Mouse (Mus musculus): Measurements from ENCODE around the gene Rogdi. TPM values are rescaled to one million over a fixed set of nuclear protein-coding genes. Genes with fewer than 3 reads are reported as not detected.

The Rogdi gene
- polyA plus RNA-seq, 1 experiment = 52.7 TPM

DNA sequence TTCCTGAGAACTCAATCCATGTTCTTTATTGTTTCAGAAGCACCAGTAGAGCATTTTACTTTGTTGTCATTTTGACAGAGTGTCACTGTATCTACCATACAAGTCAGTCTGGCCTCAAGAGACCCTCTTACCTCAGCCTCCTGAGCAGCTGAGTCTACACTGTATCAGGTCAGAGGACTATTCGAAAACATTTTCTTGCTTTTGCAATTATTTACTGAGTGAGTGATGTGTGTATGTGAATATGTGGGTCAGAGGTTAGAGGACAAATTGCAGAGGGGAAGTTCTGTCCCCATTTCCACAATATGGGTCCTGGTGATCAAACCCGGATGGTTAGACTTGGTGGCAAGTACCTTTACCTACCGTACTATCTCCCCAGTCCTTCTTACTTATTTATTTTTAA, 10.7 kb upstream of the Rogdi start:
- no peaks in the 10 kb centered on the region for H3K9me3 ChIP-seq
- H3K27me3 ChIP-seq (replicated peaks) = no peaks in the 10 kb centered on the region
- H3K4me3 ChIP-seq (replicated peaks) = no peak overlapping the region
- no peak for TF ChIP-seq FLI1 (IDR thresholded peaks at IDR 0.05; ENCODE audit: low read length)
- no peak for TF ChIP-seq GATA1 (IDR thresholded peaks at IDR 0.05; ENCODE audit: borderline replicate concordance, low read length)
- H3K36me3 ChIP-seq (replicated peaks; ENCODE audit: low read length) = peaks cover 100% of the 10 kb centered on the region
- H3K4me1 ChIP-seq = peaks cover 3% of the 10 kb centered on the region; the same call in 1 of the 2 replicates

DNA sequence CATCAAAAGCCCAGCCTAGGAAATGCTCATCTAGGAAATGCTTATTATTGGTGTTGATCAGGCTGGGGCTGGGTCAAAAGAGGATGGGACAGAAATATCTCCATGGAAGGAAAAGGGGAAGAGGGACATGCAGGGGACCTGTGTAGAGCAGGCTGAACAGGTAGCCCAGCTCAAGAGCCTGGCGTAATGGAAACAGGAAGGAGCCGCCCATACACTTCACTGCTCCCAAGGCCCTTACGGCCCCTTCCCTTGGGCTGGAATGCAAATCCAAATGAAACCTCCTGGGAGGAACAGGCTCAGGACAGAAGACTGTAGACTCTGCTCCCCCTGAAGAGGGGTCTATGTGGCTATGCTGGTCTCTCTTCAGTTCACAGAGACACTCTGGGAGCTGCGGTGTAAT, 1.2 kb upstream of the Rogdi start:
- Histone ChIP-seq H3K4me3 (replicated peaks) (no peak overlapping the region), H3K27me3 (replicated peaks) (no peaks in the 10 kb centered on the region), H3K4me1 (peaks cover 39% of the 10 kb centered on the region), H3K9me3 (no peaks in the 10 kb centered on the region), H3K36me3 (replicated peaks; ENCODE audit: low read length) (peaks cover 66% of the 10 kb centered on the region)
- no peak for TF ChIP-seq FLI1 (IDR thresholded peaks at IDR 0.05; ENCODE audit: low read length)

GRCm38 (mm10) chr16:5012036-5013005, 1.0 kb downstream of the Rogdi start:
- Histone ChIP-seq H3K36me3 (replicated peaks; ENCODE audit: low read length) (peaks cover 60% of the 10 kb centered on the region), H3K4me3 (replicated peaks) (peak overlapping the region; percentile 92), H3K27me3 (replicated peaks) (no peaks in the 10 kb centered on the region), H3K4me1 (peaks cover 39% of the 10 kb centered on the region), H3K9me3 (no peaks in the 10 kb centered on the region)
- TF ChIP-seq FLI1 (IDR thresholded peaks at IDR 0.05; ENCODE audit: low read length) = no peak

DNA sequence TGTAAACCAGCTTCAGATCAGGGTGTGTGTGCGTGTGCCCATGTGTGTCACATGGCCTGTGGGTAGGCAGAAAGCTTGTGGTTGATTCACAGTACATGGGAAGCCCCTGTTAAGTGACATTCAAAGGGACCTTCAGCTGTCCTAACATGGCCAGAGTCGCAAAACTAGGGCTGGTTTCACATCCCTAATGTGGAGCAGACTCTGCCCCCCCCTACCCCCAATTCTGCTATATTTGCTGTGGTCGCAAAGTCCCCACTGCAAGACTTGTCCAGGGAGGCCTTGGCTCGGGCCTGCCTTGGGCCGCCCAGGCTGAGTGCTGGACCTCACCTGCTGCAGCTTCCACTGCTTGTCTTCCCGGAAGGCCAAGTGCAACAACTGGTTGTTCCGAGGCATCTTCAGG, 2.1 kb downstream of the Rogdi start:
- TF ChIP-seq FLI1 (IDR thresholded peaks at IDR 0.05; ENCODE audit: low read length) (no peak), GATA1 (IDR thresholded peaks at IDR 0.05; ENCODE audit: borderline replicate concordance, low read length) (no peak)
- no peaks in the 10 kb centered on the region for H3K9me3 ChIP-seq
- H3K4me3 ChIP-seq (replicated peaks) = peak overlapping the region; percentile 39
- H3K4me1 ChIP-seq = peaks cover 39% of the 10 kb centered on the region
- no peaks in the 10 kb centered on the region for H3K27me3 ChIP-seq (replicated peaks)
- H3K36me3 ChIP-seq (replicated peaks; ENCODE audit: low read length) = peaks cover 51% of the 10 kb centered on the region

- TF ChIP-seq GATA1 (IDR thresholded peaks at IDR 0.05; ENCODE audit: borderline replicate concordance, low read length) = no peak
- no peak for TF ChIP-seq FLI1 (IDR thresholded peaks at IDR 0.05; ENCODE audit: low read length)
- H3K36me3 ChIP-seq (replicated peaks; ENCODE audit: low read length) = peaks cover 42% of the 10 kb centered on the region
- no peaks in the 10 kb centered on the region for H3K27me3 ChIP-seq (replicated peaks)
- peaks cover 39% of the 10 kb centered on the region for H3K4me1 ChIP-seq
- no peaks in the 10 kb centered on the region for H3K9me3 ChIP-seq
- H3K4me3 ChIP-seq (replicated peaks) = no peak overlapping the region
Measured at GRCm38 (mm10) chr16:5010371-5010935, 2.9 kb downstream of the Rogdi start.

- H3K4me1 ChIP-seq = peaks cover 33% of the 10 kb centered on the region
- H3K36me3 ChIP-seq (replicated peaks; ENCODE audit: low read length) = peaks cover 27% of the 10 kb centered on the region
- TF ChIP-seq FLI1 (IDR thresholded peaks at IDR 0.05; ENCODE audit: low read length) (no peak), GATA1 (IDR thresholded peaks at IDR 0.05; ENCODE audit: borderline replicate concordance, low read length) (no peak)
- no peak overlapping the region for H3K4me3 ChIP-seq (replicated peaks)
- H3K9me3 ChIP-seq = no peaks in the 10 kb centered on the region
- no peaks in the 10 kb centered on the region for H3K27me3 ChIP-seq (replicated peaks)
Measured at GRCm38 (mm10) chr16:5008076-5008475, 5.3 kb downstream of the Rogdi start.

- TF ChIP-seq FLI1 (IDR thresholded peaks at IDR 0.05; ENCODE audit: low read length) = no peak
- TF ChIP-seq GATA1 (IDR thresholded peaks at IDR 0.05; ENCODE audit: borderline replicate concordance, low read length) = no peak
- Histone ChIP-seq H3K4me3 (replicated peaks) (no peak overlapping the region), H3K36me3 (replicated peaks; ENCODE audit: low read length) (peaks cover 27% of the 10 kb centered on the region), H3K27me3 (replicated peaks) (no peaks in the 10 kb centered on the region), H3K4me1 (peaks cover 27% of the 10 kb centered on the region), H3K9me3 (no peaks in the 10 kb centered on the region)
Measured at GRCm38 (mm10) chr16:5007492-5007891, 5.9 kb downstream of the Rogdi start.

DNA sequence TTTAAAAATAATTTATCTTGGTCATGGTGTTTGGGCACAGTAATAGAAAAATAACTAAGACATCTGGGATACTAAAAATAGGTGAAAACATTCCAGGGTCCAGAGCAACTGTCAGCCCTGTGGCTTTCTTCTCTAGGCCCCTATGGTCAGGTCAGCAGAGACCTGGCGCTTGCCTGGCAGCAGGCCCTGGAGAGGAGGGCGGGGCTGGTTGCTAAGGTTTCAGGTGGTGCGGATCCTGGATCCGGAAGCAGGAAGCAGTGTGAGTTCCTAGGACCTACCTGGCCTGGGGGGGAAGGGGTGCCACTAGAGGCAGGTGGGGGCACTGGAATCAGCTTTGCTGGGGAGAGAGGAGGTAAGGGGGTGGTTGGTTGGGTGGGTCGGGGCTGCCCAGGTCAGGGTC, 6.3 kb downstream of the Rogdi start, which contains the start of gene Smim22:
TSS of gene Smim22 (plus strand) at position 222 of the 400 bp plus-strand sequence.
- Histone ChIP-seq H3K27me3 (replicated peaks) (no peaks in the 10 kb centered on the region), H3K4me1 (peaks cover 23% of the 10 kb centered on the region), H3K36me3 (replicated peaks; ENCODE audit: low read length) (peaks cover 27% of the 10 kb centered on the region), H3K4me3 (replicated peaks) (no peak within 1 kb of the TSS), H3K9me3 (no peaks in the 10 kb centered on the region)
- no peak for TF ChIP-seq GATA1 (IDR thresholded peaks at IDR 0.05; ENCODE audit: borderline replicate concordance, low read length)
- no peak for TF ChIP-seq FLI1 (IDR thresholded peaks at IDR 0.05; ENCODE audit: low read length)

DNA sequence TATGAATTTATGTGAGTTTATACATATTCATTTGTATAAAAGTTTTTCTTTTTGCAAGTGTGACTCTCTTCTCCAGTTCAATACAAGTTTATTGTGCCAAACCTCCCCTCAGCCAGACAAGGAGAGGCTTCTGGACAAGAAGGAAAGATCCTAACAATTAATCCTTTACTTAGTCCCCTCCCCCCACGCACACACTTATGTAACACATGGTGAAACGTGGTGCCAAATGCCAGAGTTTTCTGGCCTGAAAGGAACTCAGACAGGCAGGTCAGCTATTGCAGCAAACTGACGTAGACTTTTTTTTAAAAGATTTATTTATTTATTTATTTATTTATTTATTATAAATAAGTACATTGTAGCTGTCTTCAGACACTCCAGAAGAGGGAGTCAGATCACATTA, 12.7 kb downstream of the Rogdi start:
- Histone ChIP-seq H3K36me3 (replicated peaks; ENCODE audit: low read length) (no peaks in the 10 kb centered on the region), H3K9me3 (no peaks in the 10 kb centered on the region), H3K4me1 (peaks cover 7% of the 10 kb centered on the region), H3K4me3 (replicated peaks) (no peak overlapping the region), H3K27me3 (replicated peaks) (peaks cover 19% of the 10 kb centered on the region)
- TF ChIP-seq FLI1 (IDR thresholded peaks at IDR 0.05; ENCODE audit: low read length) (no peak), GATA1 (IDR thresholded peaks at IDR 0.05; ENCODE audit: borderline replicate concordance, low read length) (no peak)

- H3K4me3 ChIP-seq (replicated peaks) = no peak overlapping the region
- TF ChIP-seq FLI1 (IDR thresholded peaks at IDR 0.05; ENCODE audit: low read length) = no peak
- no peak for TF ChIP-seq GATA1 (IDR thresholded peaks at IDR 0.05; ENCODE audit: borderline replicate concordance, low read length)
- H3K4me1 ChIP-seq = peaks cover 7% of the 10 kb centered on the region
- no peaks in the 10 kb centered on the region for H3K9me3 ChIP-seq
- no peaks in the 10 kb centered on the region for H3K36me3 ChIP-seq (replicated peaks; ENCODE audit: low read length)
- peaks cover 19% of the 10 kb centered on the region for H3K27me3 ChIP-seq (replicated peaks)
Measured at GRCm38 (mm10) chr16:4998984-4999383, 14.4 kb downstream of the Rogdi start.
